ENCODE assay signal across 19 mouse cellular contexts in genomic region chr9:53070875-53071524, GRCm38 (mm10).
DNase-seq lines count a peak whose midpoint lies in the region; ATAC-seq and TF ChIP-seq lines count a peak whose summit lies in the region.
"Had no signal": no experiment of that assay in that cellular context is flagged by ENCODE, and none has a peak within 500 bp of the region (broad histone marks: within the 10 kb centered on the region; RNA-seq: fewer than 3 reads in every experiment).

No protein-coding gene starts in this region.

- no peaks in the 10 kb centered on the region for H3K27me3 ChIP-seq in hindbrain, embryonic 11.5 days (ENCODE audit: control insufficient read depth, insufficient read depth, low read length)
- H3K27me3 ChIP-seq in hindbrain, embryonic 14.5 days (ENCODE audit: control insufficient read depth, insufficient read depth, low read length), result no peaks in the 10 kb centered on the region
- H3K27me3 ChIP-seq in midbrain, embryonic 10.5 days (ENCODE audit: low read depth, poor library complexity, severe bottlenecking), result no peaks in the 10 kb centered on the region
- no peaks in the 10 kb centered on the region for H3K27me3 ChIP-seq in midbrain, postnatal 0 days (ENCODE audit: insufficient read depth, low read length)
- H3K27me3 ChIP-seq in limb, embryonic 13.5 days, result no peaks in the 10 kb centered on the region

- H3K4me3 ChIP-seq in hindbrain, embryonic 11.5 days (ENCODE audit: low read depth, low read length), result no peak overlapping the region
- no peak overlapping the region for H3K4me3 ChIP-seq in hindbrain, embryonic 14.5 days (replicated peaks; ENCODE audit: low read length)
- no peak overlapping the region for H3K4me3 ChIP-seq in midbrain, embryonic 10.5 days
- H3K4me3 ChIP-seq in midbrain, postnatal 0 days (ENCODE audit: low read depth, low read length), result no peak overlapping the region
- no peak overlapping the region for H3K4me3 ChIP-seq in ES-E14 (ENCODE audit: insufficient read depth in 1 of 2, low read depth in 1 of 2, low read length in 2 of 2, poor library complexity in 1 of 2, severe bottlenecking in 1 of 2)
- no peak overlapping the region for H3K4me3 ChIP-seq in limb, embryonic 13.5 days
- H3K4me3 ChIP-seq: embryonic facial prominence, embryonic 10.5 days; erythroblast, embryonic 14.5 days; heart, embryonic 10.5 days had no signal

- WGBS in hindbrain, embryonic 11.5 days, result 82% methylated on average over 12 of the region's 12 CpGs
- WGBS in hindbrain, embryonic 14.5 days, result 69% methylated on average over 12 of the region's 12 CpGs
- WGBS in midbrain, embryonic 10.5 days, result 80% methylated on average over 12 of the region's 12 CpGs
- 65% methylated on average over 12 of the region's 12 CpGs for WGBS in midbrain, postnatal 0 days
- WGBS in limb, embryonic 13.5 days, result 77% methylated on average over 12 of the region's 12 CpGs

- no peak for DNase-seq in hindbrain, embryonic 11.5 days (ENCODE audit: low spot score)
- no peak for DNase-seq in hindbrain, embryonic 14.5 days (ENCODE audit: low spot score)
- DNase-seq in midbrain, embryonic 10.5 days (ENCODE audit: low spot score), result no peak
- no peak for DNase-seq in midbrain, postnatal 0 days (ENCODE audit: low spot score)
- DNase-seq in ES-E14 (ENCODE audit: low read depth, low spot score), result peak; percentile 7
- DNase-seq in left cerebral cortex, adult 9 months (ENCODE audit: low spot score in 2 of 2), result no peak
- DNase-seq: adrenal gland, postnatal 25 days; cerebellum, adult 9-10 months; gastrocnemius, postnatal 14 days; heart, postnatal 14 days; lung, adult 2 months; right cerebral cortex, postnatal 25 days; thymus, adult 18-20 months had no signal

- H3K27ac ChIP-seq in hindbrain, embryonic 11.5 days (ENCODE audit: low read depth, low read length), result no peak overlapping the region
- no peak overlapping the region for H3K27ac ChIP-seq in hindbrain, embryonic 14.5 days
- H3K27ac ChIP-seq in midbrain, embryonic 10.5 days (replicated peaks), result peak overlapping the region; percentile 49
- no peak overlapping the region for H3K27ac ChIP-seq in midbrain, postnatal 0 days (ENCODE audit: low read depth, low read length)
- no peak overlapping the region for H3K27ac ChIP-seq in ES-E14 (ENCODE audit: insufficient read depth, low read depth, low read length, poor library complexity, severe bottlenecking)
- H3K27ac ChIP-seq in limb, embryonic 13.5 days, result peak overlapping the region; percentile 59
- H3K27ac ChIP-seq: embryonic facial prominence, embryonic 10.5 days; heart, embryonic 10.5 days had no signal

- H3K4me2 ChIP-seq in hindbrain, embryonic 11.5 days (replicated peaks; ENCODE audit: low read depth, low read length), result no peak overlapping the region
- no peak overlapping the region for H3K4me2 ChIP-seq in hindbrain, embryonic 14.5 days (replicated peaks)
- no peak overlapping the region for H3K4me2 ChIP-seq in midbrain, postnatal 0 days (ENCODE audit: low read depth, low read length, poor library complexity, severe bottlenecking)
- H3K4me2 ChIP-seq in limb, embryonic 13.5 days (replicated peaks), result no peak overlapping the region

- no peaks in the 10 kb centered on the region for H3K9me3 ChIP-seq in hindbrain, embryonic 11.5 days (ENCODE audit: control insufficient read depth, low read length)
- H3K9me3 ChIP-seq in hindbrain, embryonic 14.5 days (ENCODE audit: control insufficient read depth, low read length), result no peaks in the 10 kb centered on the region
- no peaks in the 10 kb centered on the region for H3K9me3 ChIP-seq in midbrain, embryonic 10.5 days (replicated peaks)
- no peaks in the 10 kb centered on the region for H3K9me3 ChIP-seq in midbrain, postnatal 0 days (ENCODE audit: low read length)
- H3K9me3 ChIP-seq in ES-E14 (ENCODE audit: control insufficient read depth, insufficient read depth, low read depth, low read length), result no peaks in the 10 kb centered on the region
- no peaks in the 10 kb centered on the region for H3K9me3 ChIP-seq in limb, embryonic 13.5 days
- H3K9me3 ChIP-seq: embryonic facial prominence, embryonic 10.5 days; heart, embryonic 10.5 days had no signal

- 0 out of 2 replicates have a peak, but pooled peaks have one; percentile 45 for ATAC-seq in hindbrain, embryonic 11.5 days (ENCODE audit: low FRiP score)
- ATAC-seq in hindbrain, embryonic 14.5 days (ENCODE audit: low FRiP score), result no peak
- ATAC-seq in midbrain, postnatal 0 days (ENCODE audit: low FRiP score), result no peak
- no peak for ATAC-seq in limb, embryonic 13.5 days (ENCODE audit: low FRiP score, low read depth)
- ATAC-seq: activated CD4-positive, CD25-positive, alpha-beta regulatory T cell, adult 4 months; intestine, embryonic 16.5 days had no signal

- H3K4me1 ChIP-seq in hindbrain, embryonic 11.5 days (replicated peaks; ENCODE audit: control insufficient read depth, insufficient read depth, low read length), result no peaks in the 10 kb centered on the region
- peaks cover 3% of the 10 kb centered on the region; the same call in 1 of the 2 replicates for H3K4me1 ChIP-seq in hindbrain, embryonic 14.5 days (replicated peaks; ENCODE audit: control insufficient read depth, insufficient read depth, low read length)
- H3K4me1 ChIP-seq in midbrain, embryonic 10.5 days, result peaks cover 7% of the 10 kb centered on the region
- no peaks in the 10 kb centered on the region for H3K4me1 ChIP-seq in midbrain, postnatal 0 days (ENCODE audit: insufficient read depth, low read length)
- no peaks in the 10 kb centered on the region for H3K4me1 ChIP-seq in ES-E14 (ENCODE audit: control insufficient read depth in 2 of 2, insufficient read depth in 2 of 2, low read length in 2 of 2, poor library complexity in 1 of 2)
- H3K4me1 ChIP-seq in limb, embryonic 13.5 days, result peaks cover 31% of the 10 kb centered on the region

- in situ Hi-C loops in ES-E14 (cut with MboI; ENCODE audit: low sequenced_read_pairs in 2 of 2, unreplicated experiment in 2 of 2), result no loop called here

- no peak for TF ChIP-seq CTCF in midbrain, postnatal 0 days (IDR thresholded peaks at IDR 0.05)

- H3K36me3 ChIP-seq in hindbrain, embryonic 11.5 days (ENCODE audit: control insufficient read depth, insufficient read depth, low read length), result no peaks in the 10 kb centered on the region
- H3K36me3 ChIP-seq in hindbrain, embryonic 14.5 days (replicated peaks; ENCODE audit: control insufficient read depth, insufficient read depth), result no peaks in the 10 kb centered on the region
- H3K36me3 ChIP-seq in midbrain, embryonic 10.5 days, result no peaks in the 10 kb centered on the region
- H3K36me3 ChIP-seq in midbrain, postnatal 0 days (ENCODE audit: insufficient read depth, low read length), result no peaks in the 10 kb centered on the region
- no peaks in the 10 kb centered on the region for H3K36me3 ChIP-seq in ES-E14 (ENCODE audit: control insufficient read depth, insufficient read depth, low read length, poor library complexity, severe bottlenecking)
- H3K36me3 ChIP-seq in limb, embryonic 13.5 days, result no peaks in the 10 kb centered on the region
- H3K36me3 ChIP-seq: embryonic facial prominence, embryonic 10.5 days; heart, embryonic 10.5 days had no signal

- no peak overlapping the region for H3K9ac ChIP-seq in hindbrain, embryonic 11.5 days (ENCODE audit: low read depth, low read length)
- H3K9ac ChIP-seq in hindbrain, embryonic 14.5 days, result no peak overlapping the region
- no peak overlapping the region for H3K9ac ChIP-seq in midbrain, postnatal 0 days (replicated peaks; ENCODE audit: low read length, poor library complexity, severe bottlenecking)
- no peak overlapping the region for H3K9ac ChIP-seq in ES-E14 (ENCODE audit: insufficient read depth, low read depth, low read length, poor library complexity, severe bottlenecking)
- H3K9ac ChIP-seq in limb, embryonic 13.5 days, result no peak overlapping the region

TF ChIP-seq in ES-E14, 5 proteins besides CTCF, POLR2A, EP300 and RAD21:
- TF ChIP-seq CHD2 (IDR thresholded peaks at IDR 0.05; ENCODE audit: low read depth, low read length), result no peak
- no peak for TF ChIP-seq ZNF384 (IDR thresholded peaks at IDR 0.05; ENCODE audit: low read depth, low read length)
- no peak for TF ChIP-seq MAFK (IDR thresholded peaks at IDR 0.05; ENCODE audit: insufficient read depth, low read depth, low read length)
- no peak; the same call in 1 of the 2 replicates for TF ChIP-seq ZC3H11A (IDR thresholded peaks at IDR 0.05; ENCODE audit: borderline replicate concordance, low read depth, low read length)
- no peak for TF ChIP-seq HCFC1 (IDR thresholded peaks at IDR 0.05; ENCODE audit: borderline replicate concordance, insufficient read depth, low read length)

Comparison
In these comparisons a context has a peak if more than half of its experiments do, and no peak if none do; other contexts are left out.
1. H3K27ac ChIP-seq: peak in midbrain, embryonic 10.5 days (single experiment) and limb, embryonic 13.5 days (single experiment); none in hindbrain, embryonic 11.5 days (single experiment), hindbrain, embryonic 14.5 days (single experiment), midbrain, postnatal 0 days (single experiment) and ES-E14 (single experiment).